15 mouse cellular contexts compared by ENCODE assay signal in genomic region chr6:72761645-72762044, GRCm38 (mm10). TPM values are rescaled to one million over a fixed set of nuclear protein-coding genes. Genes with fewer than 3 reads are reported as not detected.
DNase-seq lines count a peak whose midpoint lies in the region; ATAC-seq lines count a peak whose summit lies in the region.
"Had no signal": no experiment of that assay in that cellular context is flagged by ENCODE, and none has a peak within 500 bp of the region (broad histone marks: within the 10 kb centered on the region; RNA-seq: fewer than 3 reads in every experiment).

No protein-coding gene starts in this region.

- no peak overlapping the region for H3K9ac ChIP-seq in embryonic facial prominence, embryonic 14.5 days (ENCODE audit: low read depth, low read length)
- H3K9ac ChIP-seq: heart, embryonic 12.5 days; hindbrain, embryonic 15.5 days; liver, postnatal 0 days had no signal

- H3K27ac ChIP-seq in embryonic facial prominence, embryonic 14.5 days (replicated peaks; ENCODE audit: low read depth, low read length): no peak overlapping the region
- H3K27ac ChIP-seq: hindbrain, embryonic 15.5 days had no signal

- H3K4me1 ChIP-seq in embryonic facial prominence, embryonic 14.5 days (ENCODE audit: control insufficient read depth, insufficient read depth, low read length): peaks cover 36% of the 10 kb centered on the region

- no peaks in the 10 kb centered on the region for H3K27me3 ChIP-seq in embryonic facial prominence, embryonic 14.5 days (replicated peaks; ENCODE audit: control insufficient read depth, insufficient read depth, low read length)
- H3K27me3 ChIP-seq: heart, embryonic 12.5 days; hindbrain, embryonic 15.5 days had no signal

- peak; percentile 38 for DNase-seq in gastrocnemius, postnatal 25 days
- no peak for DNase-seq in gastrocnemius, postnatal 14 days
- peak; percentile 11 for DNase-seq in lung, postnatal 10 days
- DNase-seq in lung, postnatal 25 days (ENCODE audit: low spot score): no peak
- DNase-seq in embryonic facial prominence, embryonic 14.5 days (ENCODE audit: low spot score): peak; percentile 65
- DNase-seq in testis, postnatal 10 days (ENCODE audit: low spot score): peak; percentile 59
- DNase-seq in thymus, postnatal 14 days: no peak
- DNase-seq: adrenal gland, adult 2 months; liver, postnatal 0 days; midbrain, embryonic 14.5 days; right cerebral cortex, postnatal 14 days had no signal

- intact Hi-C loops in gastrocnemius, postnatal 14 days (cut with DNase I; ENCODE audit: low total_unique reads): no loop called here

- H3K36me3 ChIP-seq in embryonic facial prominence, embryonic 14.5 days (ENCODE audit: control insufficient read depth, insufficient read depth, low read length): peaks cover 6% of the 10 kb centered on the region; the same call in 1 of the 2 replicates
- H3K36me3 ChIP-seq: hindbrain, embryonic 15.5 days had no signal

- no peaks in the 10 kb centered on the region for H3K9me3 ChIP-seq in embryonic facial prominence, embryonic 14.5 days (ENCODE audit: control insufficient read depth, low read length)
- H3K9me3 ChIP-seq: heart, embryonic 12.5 days; hindbrain, embryonic 15.5 days had no signal

- ATAC-seq in embryonic facial prominence, embryonic 14.5 days (ENCODE audit: low read depth): 0 out of 2 replicates have a peak, but pooled peaks have one; percentile 19
- no peak for ATAC-seq in granulocyte monocyte progenitor cell, adult 5-6 weeks (replicated peaks; ENCODE audit: poor library complexity, severe bottlenecking)
- ATAC-seq: CD4-positive, CD25-positive, alpha-beta regulatory T cell, adult 4 months; liver, postnatal 0 days had no signal

- 1% methylated on average over 7 of the region's 7 CpGs for WGBS in embryonic facial prominence, embryonic 14.5 days

- no peak overlapping the region for H3K4me3 ChIP-seq in embryonic facial prominence, embryonic 14.5 days (ENCODE audit: low read depth, low read length)
- H3K4me3 ChIP-seq: heart, embryonic 12.5 days; hindbrain, embryonic 15.5 days had no signal

- peak overlapping the region; percentile 11; the same call in 1 of the 2 replicates for H3K4me2 ChIP-seq in embryonic facial prominence, embryonic 14.5 days (ENCODE audit: low read depth, low read length)
- H3K4me2 ChIP-seq: heart, embryonic 12.5 days; hindbrain, embryonic 15.5 days had no signal

RNA-seq across cellular contexts. Expression of gene Tcf7l1, which starts 27.4 kb away (rescaled TPM):
- 1 to 10 TPM; 4.8 to 5.8 TPM for total RNA-seq in gastrocnemius, postnatal 25 days (2021)
- total RNA-seq in gastrocnemius, postnatal 14 days (2021): 10 to 100 TPM in 1 of 2 experiments, 1 to 10 TPM in 1; 9.6 to 10.4 TPM
- 42.3 and 46.3 TPM in 2 replicates for polyA plus RNA-seq in embryonic facial prominence, embryonic 14.5 days (2014; fragmentation: Nextera tagmentation; extraction: Ambion mirVana)
- total RNA-seq in granulocyte monocyte progenitor cell, adult 5-6 weeks (2014; fragmentation: Nextera tagmentation): 3.4 TPM in 1 of 2 replicates, not detected in the other
- total RNA-seq in granulocyte monocyte progenitor cell, adult 5-6 weeks (2017): 0.26 TPM in 1 of 2 replicates, not detected in the other

Comparison
In these comparisons a context has a peak if more than half of its experiments do, and no peak if none do; other contexts are left out.
1. DNase-seq: peak in gastrocnemius, postnatal 25 days (single experiment), lung, postnatal 10 days (single experiment), embryonic facial prominence, embryonic 14.5 days (single experiment) and testis, postnatal 10 days (single experiment); none in gastrocnemius, postnatal 14 days (single experiment), lung, postnatal 25 days (single experiment) and thymus, postnatal 14 days (single experiment).